Mouse (Mus musculus) embryo, embryonic 11 days (tissue): ENCODE results near the gene Gatd1.
A peak's percentile ranks its signal among the peaks of the same experiment; 100 is the strongest.

Experiments
- DNase-seq: peaks from one replicate; pipeline ENCODE4 v3.0.0-alpha.2; 2015

Gatd1 gene

GRCm38 (mm10) chr7:141388487-141389109, 25.3 kb downstream of the Gatd1 start:
- no peak for DNase-seq

- no peak for DNase-seq
Measured at GRCm38 (mm10) chr7:141387807-141388486, 26.0 kb downstream of the Gatd1 start.

GRCm38 (mm10) chr7:141381068-141381835, 32.7 kb downstream of the Gatd1 start:
- DNase-seq: no peak

GRCm38 (mm10) chr7:141379584-141379983, 34.4 kb downstream of the Gatd1 start:
- no peak for DNase-seq

DNA sequence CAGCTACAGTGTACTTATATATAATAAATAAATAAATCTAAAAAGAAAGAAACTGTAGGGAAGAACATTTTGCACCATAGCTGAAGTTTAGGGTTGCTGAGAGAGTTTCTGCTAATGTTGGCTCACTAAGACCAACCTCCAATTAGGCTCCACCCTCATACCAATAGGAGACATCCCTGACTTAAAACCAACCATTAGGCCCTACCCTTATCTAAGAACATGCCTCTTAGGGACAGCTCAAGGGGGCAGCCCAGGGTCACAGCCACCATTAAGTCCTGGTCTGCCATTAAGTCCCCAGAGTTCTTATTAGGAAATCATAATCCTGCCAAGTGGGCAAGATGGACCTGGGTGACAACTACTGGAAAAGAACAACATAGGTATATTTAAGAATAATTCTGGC, 39.5 kb downstream of the Gatd1 start:
- no peak for DNase-seq

DNA sequence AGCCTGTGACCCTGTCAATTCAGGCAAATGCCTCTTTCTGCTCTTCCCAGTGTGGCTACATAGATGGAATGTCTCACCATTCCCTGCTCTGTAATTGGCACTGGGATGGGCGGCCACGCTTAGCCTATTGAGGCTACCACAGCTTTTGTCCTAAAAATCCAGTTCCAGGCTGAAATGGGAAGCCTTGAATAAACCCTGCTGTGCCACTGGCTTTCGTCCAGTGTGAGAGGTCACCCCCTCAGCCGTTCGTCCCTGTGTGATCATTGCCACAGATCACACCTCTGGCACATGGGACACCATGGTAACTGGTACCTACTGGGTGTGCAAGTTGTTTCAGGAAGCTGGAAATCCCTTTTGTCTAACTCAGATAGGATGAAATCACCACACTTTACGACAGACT, 40.3 kb downstream of the Gatd1 start:
- DNase-seq: no peak

DNA sequence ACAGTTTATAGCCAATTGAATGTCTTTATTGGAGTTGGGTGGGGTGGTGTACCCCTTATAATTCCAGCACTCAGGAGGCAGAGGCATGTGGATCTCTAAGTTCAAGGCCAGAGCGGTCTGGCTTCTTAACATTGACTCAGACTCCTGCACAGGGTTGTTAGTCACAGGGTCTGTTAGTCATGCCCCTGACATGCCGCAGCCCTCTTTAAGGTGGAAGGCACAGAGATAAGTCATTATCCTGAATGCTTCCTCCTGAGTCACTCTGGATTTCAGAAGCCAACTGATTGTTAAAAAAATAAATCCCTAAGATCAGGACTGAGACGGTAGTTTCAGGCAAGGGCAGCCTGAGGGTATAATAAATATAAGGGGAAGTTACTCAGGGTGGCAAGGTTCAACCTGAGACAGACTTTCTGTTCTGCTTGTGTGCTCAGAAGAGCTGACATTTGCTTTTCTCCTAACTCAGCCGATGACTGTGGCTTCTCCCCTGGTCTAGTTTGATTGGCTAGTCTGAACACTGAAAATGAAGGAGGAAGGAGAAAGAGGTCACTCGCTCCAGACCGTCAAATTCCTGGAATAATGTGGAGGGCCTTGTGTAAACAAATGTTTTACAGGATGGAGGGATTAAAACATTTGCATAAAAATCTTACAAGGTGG, 41.9 kb downstream of the Gatd1 start:
- DNase-seq: no peak

DNA sequence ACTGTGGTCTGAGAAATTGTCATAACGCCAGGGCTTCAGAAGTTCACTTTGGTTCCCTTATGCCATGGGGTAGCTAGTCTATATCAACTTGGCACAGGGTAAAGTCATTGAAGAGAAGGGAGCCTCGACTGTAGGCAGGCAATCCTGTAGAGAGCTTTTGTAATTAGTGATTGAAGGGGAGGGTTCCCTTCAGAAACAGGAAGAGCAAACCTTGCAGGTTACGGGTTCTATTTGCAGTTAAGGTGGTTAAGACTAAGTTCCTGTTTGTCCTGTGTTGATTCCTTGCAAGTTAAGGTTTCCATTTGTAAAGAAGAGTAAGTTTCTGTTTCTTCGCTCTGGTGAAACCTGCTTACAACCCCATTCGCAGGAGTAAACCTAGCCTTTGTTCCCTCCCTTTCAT, 44.0 kb downstream of the Gatd1 start:
- DNase-seq: no peak

DNA sequence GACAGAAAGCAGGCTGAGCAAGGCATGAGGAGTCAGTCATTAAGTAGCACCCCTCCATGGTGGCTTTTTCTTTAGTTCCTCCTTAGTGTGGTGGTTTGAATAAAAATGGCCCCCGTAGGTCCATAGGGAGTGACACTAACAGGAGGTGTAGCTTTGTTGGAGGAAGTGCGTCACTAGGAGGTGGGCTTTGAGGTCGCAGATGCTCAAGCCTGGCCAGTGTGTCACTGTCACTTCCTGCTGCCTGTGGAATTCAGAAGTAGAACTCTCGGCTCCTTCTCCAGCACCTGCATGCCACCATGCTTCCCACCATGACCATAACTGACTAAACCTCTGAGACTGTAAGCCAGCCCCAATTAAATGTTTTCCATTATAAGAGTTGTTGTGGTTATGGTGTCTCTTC, 46.6 kb downstream of the Gatd1 start:
- no peak for DNase-seq

- DNase-seq: no peak
Measured at GRCm38 (mm10) chr7:141365049-141365445, 48.9 kb downstream of the Gatd1 start.

GRCm38 (mm10) chr7:141364349-141365048, 49.4 kb downstream of the Gatd1 start:
- DNase-seq: no peak

DNA sequence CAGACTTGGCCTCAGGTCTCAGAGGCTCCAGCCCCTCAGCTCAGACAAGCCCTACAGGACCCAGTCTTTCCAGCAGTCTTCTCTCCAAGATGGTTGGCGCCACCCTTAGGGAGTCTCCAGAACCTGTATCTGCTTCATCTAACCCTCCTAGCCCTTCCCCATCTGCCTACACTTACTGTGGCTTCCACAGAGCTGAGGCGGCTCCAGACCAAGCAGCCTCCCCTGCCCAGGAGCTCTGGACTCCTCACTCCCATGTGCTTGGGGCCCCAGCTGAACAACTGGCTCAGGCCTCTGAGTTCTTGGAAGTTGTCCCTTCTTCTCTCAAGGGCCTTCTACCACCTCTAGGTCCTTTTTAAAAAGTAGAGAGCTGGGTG, 50.2 kb downstream of the Gatd1 start:
- no peak for DNase-seq

GRCm38 (mm10) chr7:141363106-141363751, 50.7 kb downstream of the Gatd1 start:
- peak; percentile 82 for DNase-seq

DNA sequence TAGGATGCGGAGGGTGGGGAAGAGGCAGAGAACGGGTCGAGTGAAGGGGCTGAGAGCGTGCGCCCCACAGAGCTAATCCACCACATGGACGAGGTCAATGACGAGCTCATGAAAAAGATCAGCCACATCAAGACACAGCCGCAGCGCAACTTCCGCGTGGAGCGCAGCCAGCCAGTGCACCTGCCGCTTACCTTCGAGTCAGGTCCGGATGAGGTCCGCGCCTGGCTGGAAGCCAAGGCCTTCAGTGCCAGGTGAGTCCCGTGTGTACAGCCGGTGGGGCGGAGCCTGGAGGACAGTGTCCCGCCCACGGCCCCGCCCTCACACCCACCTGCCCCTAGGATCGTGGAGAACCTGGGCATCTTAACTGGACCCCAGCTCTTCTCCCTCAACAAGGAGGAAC, 52.4 kb downstream of the Gatd1 start:
- DNase-seq: no peak
